Mouse (Mus musculus) frontal cortex, adult 2 months (tissue): ENCODE data around the gene Hdgf. TPM values are rescaled to one million over a fixed set of nuclear protein-coding genes. Genes with fewer than 3 reads are reported as not detected.

ENCODE experiments used
- DNase-seq, 2 experiments: peaks; one replicate each; pipeline ENCODE4 v3.0.0; 2022; ENCODE audit warnings: low spot score in 1 of 2; ENCODE audit errors: extremely low spot score in 1 of 2
- polyA plus RNA-seq: library from polyadenylated mRNA; depleted of rRNA; stranded (reverse); fragments of >200 nt; gene quantifications from 2 replicates; pipeline ENCODE4 v1.2.3, GENCODE M21; 2012

The Hdgf gene
- polyA plus RNA-seq, 1 experiment, result 183 TPM

DNA sequence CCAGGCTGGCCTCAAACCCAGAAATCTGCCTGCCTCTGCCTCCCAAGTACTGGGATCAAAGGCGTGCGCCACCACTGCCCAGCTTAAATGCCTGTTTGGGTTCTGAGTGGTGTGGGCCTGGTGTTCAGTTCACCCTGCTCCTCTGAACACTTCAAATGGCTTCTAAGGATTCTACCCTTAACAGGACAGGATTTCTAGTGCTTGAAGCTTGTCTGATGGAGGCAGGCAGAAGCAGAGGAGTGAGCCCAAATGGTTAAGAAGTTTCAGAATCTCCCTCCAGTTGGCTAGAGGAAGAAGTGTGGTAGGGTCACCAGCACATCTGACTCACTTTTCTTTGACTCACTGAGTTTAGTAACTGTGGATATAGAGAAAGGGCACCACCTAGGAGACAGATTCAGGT lies 3.3 kb downstream of the Hdgf start:
- no peak for DNase-seq

DNA sequence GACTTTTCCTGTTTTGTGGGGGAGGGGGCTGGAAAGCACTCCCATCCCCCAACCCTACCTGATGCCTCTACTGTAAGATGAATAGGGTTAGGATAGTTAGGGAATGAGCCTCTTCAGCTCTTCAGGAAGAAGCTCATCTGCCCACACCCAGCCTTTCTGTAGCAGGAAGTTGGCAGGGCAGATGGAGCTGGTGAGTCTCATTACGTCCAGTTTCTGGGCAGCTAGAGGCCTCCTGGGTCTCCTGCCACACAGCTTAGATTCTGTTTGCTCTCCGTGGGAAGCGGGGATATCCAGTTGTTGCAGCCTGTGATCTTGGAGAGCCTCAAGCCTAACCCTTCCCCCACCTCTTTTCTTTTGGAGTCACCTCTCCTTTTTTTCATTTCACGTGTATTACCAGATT lies 3.8 kb downstream of the Hdgf start:
- DNase-seq, result no peak

GRCm38 (mm10) chr3:87910573-87911141 lies 4.5 kb downstream of the Hdgf start:
- peak in 1 of 2 experiments; percentile 46 for DNase-seq

GRCm38 (mm10) chr3:87913491-87913890 lies 7.4 kb downstream of the Hdgf start:
- DNase-seq, result no peak

- no peak for DNase-seq
Measured at GRCm38 (mm10) chr3:87913891-87914290, 7.8 kb downstream of the Hdgf start.

DNA sequence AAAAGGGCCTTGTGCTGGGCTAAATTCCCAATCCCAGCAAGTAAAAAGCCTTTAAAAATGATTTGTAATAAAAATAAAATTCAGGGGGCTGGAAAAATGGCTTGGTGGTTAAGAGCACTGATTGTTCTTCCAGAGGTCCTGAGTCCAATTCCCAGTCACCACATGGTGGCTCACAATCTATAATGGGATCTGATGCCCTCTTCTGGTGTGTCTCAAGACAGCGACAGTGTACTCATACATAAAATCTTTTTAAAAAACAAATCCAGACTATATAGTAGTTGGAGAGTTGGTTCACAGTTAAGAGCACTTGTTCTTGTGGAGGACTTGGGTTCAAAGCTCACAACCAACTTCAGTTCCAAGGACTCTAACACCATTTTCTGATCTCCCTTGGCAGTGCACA lies 10.9 kb downstream of the Hdgf start:
- no peak for DNase-seq

GRCm38 (mm10) chr3:87918551-87918950 lies 12.4 kb downstream of the Hdgf start:
- no peak for DNase-seq

GRCm38 (mm10) chr3:87919336-87920108 lies 13.4 kb downstream of the Hdgf start, which contains the start of gene Mrpl24:
Gene Mrpl24, plus strand, starts transcription at chr3:87919506.
- DNase-seq, result peak; percentile 94 to 95

DNA sequence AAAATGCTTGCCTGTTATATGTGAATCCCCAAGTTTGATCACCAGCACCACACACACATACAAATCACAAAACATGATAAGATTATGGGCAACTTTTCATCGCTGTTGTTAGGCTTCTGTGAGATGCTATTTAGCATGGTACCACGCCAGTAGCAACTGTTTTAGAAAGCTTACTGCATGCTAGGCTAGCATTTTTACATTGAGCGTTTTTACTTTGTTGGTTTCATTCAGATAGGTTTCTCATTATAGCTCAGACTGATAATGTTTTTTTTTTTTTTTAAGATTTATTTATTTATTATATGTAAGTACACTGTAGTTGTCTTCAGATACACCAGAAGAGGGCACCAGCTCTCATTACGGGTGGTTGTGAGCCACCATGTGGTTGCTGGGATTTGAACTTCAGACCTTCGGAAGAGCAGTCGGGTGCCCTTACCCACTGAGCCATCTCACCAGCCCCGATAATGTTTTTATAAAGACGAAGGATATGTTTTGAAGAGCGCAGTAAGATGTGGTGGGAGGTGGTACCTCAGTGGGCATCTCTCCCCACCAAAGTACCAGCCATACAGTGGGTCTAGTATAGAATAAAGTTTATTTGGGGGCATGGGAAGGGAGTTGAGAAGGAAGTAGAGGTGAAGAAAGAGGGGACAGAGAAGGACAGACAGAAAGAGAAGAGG lies 14.3 kb downstream of the Hdgf start:
- no peak for DNase-seq

DNA sequence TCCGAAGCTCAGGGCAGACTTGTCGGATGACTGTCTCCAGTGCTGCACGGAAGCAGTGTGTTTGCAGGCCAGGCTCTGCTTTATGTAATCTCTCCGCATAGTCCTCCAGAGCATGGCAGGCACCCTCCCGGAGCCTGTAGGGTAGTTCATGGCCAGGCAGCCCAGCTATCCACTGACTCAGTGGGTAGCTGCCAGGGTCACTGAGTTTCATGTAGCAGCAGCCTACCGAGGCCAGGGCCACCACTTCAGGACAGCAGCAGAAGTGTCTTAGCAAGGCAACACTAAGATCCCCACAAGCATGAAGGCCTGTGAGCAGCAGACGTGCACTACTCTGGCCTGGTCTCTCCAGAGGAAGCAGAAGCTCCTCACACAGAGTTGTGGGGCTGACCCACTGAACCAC lies 18.9 kb downstream of the Hdgf start:
- no peak for DNase-seq

- DNase-seq, result no peak
Measured at GRCm38 (mm10) chr3:87927452-87927851, 21.3 kb downstream of the Hdgf start.

DNA sequence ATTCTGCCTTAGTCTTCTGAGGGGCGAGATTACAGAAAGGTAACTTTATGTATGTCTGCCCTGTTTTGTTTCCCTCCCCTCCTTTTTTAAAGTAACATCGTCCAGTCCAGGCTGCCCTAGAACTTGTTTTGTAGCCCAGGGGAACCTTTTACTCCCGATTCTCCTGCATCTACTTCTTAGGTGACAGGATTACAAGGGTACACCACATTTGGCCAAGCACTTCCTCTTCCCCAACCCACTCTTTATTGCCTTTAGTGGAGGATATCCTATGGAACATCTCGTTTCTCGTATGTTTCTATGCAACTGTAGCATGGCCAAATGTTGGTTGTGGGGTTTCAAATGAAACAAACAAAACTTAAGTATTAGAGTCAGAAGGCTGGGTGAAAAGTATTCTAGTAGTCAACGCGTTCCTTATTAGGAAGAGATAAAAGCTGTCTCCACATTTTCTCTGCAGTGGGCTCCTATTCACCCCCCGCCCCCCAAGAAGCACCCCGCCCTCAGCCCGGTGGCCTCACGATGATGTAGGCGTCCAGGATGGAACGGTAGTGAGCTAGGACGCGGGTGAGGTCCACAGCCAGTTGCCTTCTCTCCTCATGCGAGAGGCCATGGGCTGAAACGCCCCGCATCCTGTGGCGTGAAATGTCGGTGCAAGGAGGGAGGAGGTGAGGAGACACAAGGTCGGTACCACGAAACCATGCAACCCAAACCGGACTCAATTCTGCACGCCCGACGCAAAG lies 23.4 kb downstream of the Hdgf start:
- DNase-seq, result no peak

DNA sequence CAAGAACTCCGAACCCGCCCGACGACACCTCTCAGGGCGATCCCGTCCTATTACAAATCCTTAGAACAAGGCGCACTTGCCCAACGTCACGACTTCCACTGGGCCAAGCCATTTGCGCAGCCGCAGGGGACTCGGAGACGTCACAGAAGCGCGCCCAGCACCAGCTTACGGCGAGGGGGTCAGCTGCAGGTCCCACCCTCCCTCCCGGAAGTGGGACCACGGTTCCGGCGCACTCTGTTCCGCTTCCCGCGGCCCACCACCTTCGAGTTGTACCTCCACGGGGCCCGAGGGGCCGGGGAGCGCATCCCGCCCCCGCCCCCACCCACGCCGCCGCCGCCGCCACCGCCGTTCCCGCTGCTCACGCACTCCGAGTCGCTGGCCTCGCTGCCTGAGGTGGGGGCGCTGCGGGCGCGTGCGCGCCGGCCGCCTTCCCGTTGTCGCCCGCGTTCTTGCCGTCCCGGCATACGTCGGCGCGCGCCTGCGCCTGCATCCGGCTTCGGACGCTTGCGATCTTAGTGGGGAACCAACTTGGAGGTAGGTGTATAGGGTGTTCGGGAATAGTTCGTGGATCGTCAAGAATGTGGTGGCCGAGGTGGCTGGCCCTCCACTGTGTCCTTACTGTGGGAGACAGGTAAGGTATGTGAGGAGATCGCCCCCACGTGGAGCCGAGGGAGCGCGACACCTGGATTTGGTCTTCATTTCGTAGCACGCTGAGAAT lies 24.1 kb downstream of the Hdgf start, which contains the start of the genes Isg20l2 and Rrnad1:
Gene Isg20l2 (plus strand): TSS at position 237 of the 718 bp plus-strand sequence.
Gene Rrnad1 (minus strand): TSS at position 640 of the 718 bp plus-strand sequence.
- DNase-seq, result peak; percentile 95 to 99

- no peak for DNase-seq
Measured at GRCm38 (mm10) chr3:87934026-87934425, 27.9 kb downstream of the Hdgf start.

DNA sequence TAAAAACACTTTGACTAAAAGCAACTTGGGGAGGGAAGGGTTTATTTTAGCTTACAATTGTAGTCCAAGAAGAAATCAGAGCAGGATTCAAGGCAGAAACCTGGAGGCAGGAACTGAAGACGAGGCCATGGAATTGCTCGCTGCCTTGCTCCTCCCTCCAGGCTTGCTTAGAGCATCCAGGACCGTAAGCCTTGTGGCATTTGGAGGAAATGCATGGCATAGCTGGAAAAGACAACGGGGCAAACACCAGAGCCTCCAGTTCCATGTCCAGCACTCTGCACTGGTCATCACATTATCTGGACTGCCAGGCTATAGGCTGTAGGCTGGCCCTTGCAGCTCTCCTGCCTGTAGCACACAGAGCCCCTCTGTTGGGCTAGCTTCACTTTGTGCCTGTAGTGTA lies 28.4 kb downstream of the Hdgf start:
- no peak for DNase-seq

GRCm38 (mm10) chr3:87935201-87935600 lies 29.1 kb downstream of the Hdgf start:
- no peak for DNase-seq

DNA sequence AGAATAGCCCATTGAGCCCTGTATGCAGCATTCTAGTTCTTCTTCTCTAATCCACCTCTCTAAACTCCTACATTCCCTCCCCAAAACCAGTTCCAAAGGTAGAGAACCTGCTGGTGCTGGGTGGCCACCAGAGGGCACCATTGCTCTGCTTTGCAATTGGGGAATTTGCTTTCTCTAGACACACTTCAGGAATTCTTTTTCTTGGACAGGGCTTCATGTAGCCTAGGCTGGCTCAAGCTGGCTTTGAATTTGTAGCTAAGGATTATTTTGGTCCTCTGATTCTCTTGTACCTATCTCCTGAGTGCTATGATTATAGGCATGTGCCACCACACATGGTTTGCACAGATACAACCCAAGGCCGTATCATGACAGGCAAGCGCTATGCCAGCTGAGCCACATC lies 29.7 kb downstream of the Hdgf start:
- peak in 1 of 2 experiments; percentile 89 for DNase-seq

- no peak for DNase-seq
Measured at GRCm38 (mm10) chr3:87940611-87941010, 34.5 kb downstream of the Hdgf start.

GRCm38 (mm10) chr3:87942471-87942870 lies 36.4 kb downstream of the Hdgf start:
- no peak for DNase-seq

GRCm38 (mm10) chr3:87943586-87943985 lies 37.5 kb downstream of the Hdgf start:
- no peak for DNase-seq
